Mouse (Mus musculus) lung, embryonic 15.5 days (tissue): ENCODE data around the gene Mindy4. TPM values are rescaled to one million over a fixed set of nuclear protein-coding genes. Genes with fewer than 3 reads are reported as not detected.
A peak's percentile ranks its signal among the peaks of the same experiment; 100 is the strongest.

Source experiments
- ATAC-seq: fragments of 200-750 bp; cut with Nextera tagmentation; 2 replicates; pipeline ENCODE4 v1.8.0; 2017; ENCODE audit warnings: moderate number of reproducible peaks, borderline replicate concordance; ENCODE audit not compliant: low FRiP score, low TSS enrichment; ENCODE audit errors: extremely low read depth
- H3K27ac ChIP-seq: fragments of 300-500 bp; sonication (generic); 2 replicates; pipeline ENCODE4 v1.5.1; 2015; ENCODE audit warnings: moderate library complexity, mild to moderate bottlenecking, inconsistent platforms
- H3K27me3 ChIP-seq: fragments of 300-500 bp; sonication (generic); 2 replicates; pipeline ENCODE4 v1.6.1; 2015; ENCODE audit warnings: inconsistent platforms
- H3K36me3 ChIP-seq: fragments of 300-500 bp; sonication (generic); 2 replicates; pipeline ENCODE4 v1.6.1; 2015; ENCODE audit warnings: inconsistent platforms
- H3K4me1 ChIP-seq: fragments of 300-500 bp; sonication (generic); 2 replicates; pipeline ENCODE4 v1.6.1; 2015; ENCODE audit warnings: inconsistent platforms
- H3K4me2 ChIP-seq: fragments of 300-500 bp; sonication (generic); 2 replicates; pipeline ENCODE4 v1.6.1; 2015; ENCODE audit warnings: inconsistent platforms, mild to moderate bottlenecking, moderate library complexity
- H3K4me3 ChIP-seq: fragments of 300-500 bp; sonication (generic); 2 replicates; pipeline ENCODE4 v1.5.1; 2015; ENCODE audit warnings: mild to moderate bottlenecking, inconsistent platforms
- H3K9ac ChIP-seq: fragments of 300-500 bp; sonication (generic); 2 replicates; pipeline ENCODE4 v1.6.1; 2015; ENCODE audit warnings: inconsistent platforms
- H3K9me3 ChIP-seq: fragments of 300-500 bp; sonication (generic); 2 replicates; pipeline ENCODE4 v1.6.1; 2016; ENCODE audit warnings: inconsistent platforms
- WGBS: fragments of 180-500 bp; shearing (Covaris S2); methylation state at CpG from one replicate; pipeline ENCODE4 v1.1.7; 2015; 5-methylcytosine and 5-hydroxymethylcytosine counted together
- polyA plus RNA-seq: library from polyadenylated mRNA; unstranded; fragments of >200 nt; fragmentation: Nextera tagmentation; extraction: Ambion mirVana; gene quantifications from 2 replicates; pipeline ENCODE4 v1.2.1, GENCODE M21; 2015

Gene Mindy4
- polyA plus RNA-seq, 1 experiment from 2014 or later = 16.4 TPM

GRCm38 (mm10) chr6:55258428-55259325 lies 55.5 kb downstream of the Mindy4 start:
- ATAC-seq = no peak
- 71% methylated on average over 14 of the region's 14 CpGs for WGBS
- Histone ChIP-seq H3K4me3 (no peak overlapping the region), H3K27ac (no peak overlapping the region), H3K9ac (no peak overlapping the region), H3K27me3 (no peaks in the 10 kb centered on the region), H3K9me3 (no peaks in the 10 kb centered on the region), H3K4me2 (no peak overlapping the region), H3K4me1 (peaks cover 29% of the 10 kb centered on the region), H3K36me3 (no peaks in the 10 kb centered on the region)

- Histone ChIP-seq H3K27me3 (no peaks in the 10 kb centered on the region), H3K36me3 (no peaks in the 10 kb centered on the region), H3K27ac (no peak overlapping the region), H3K4me3 (no peak overlapping the region), H3K4me1 (peaks cover 17% of the 10 kb centered on the region), H3K9me3 (no peaks in the 10 kb centered on the region), H3K9ac (no peak overlapping the region), H3K4me2 (no peak overlapping the region)
- WGBS = 67% methylated on average over 12 of the region's 12 CpGs
- ATAC-seq = no peak
Measured at GRCm38 (mm10) chr6:55262161-55262560, 59.0 kb downstream of the Mindy4 start.

GRCm38 (mm10) chr6:55263490-55264046 lies 60.4 kb downstream of the Mindy4 start:
- H3K27ac ChIP-seq = no peak overlapping the region
- H3K4me2 ChIP-seq = no peak overlapping the region
- no peak overlapping the region for H3K9ac ChIP-seq
- no peaks in the 10 kb centered on the region for H3K36me3 ChIP-seq
- ATAC-seq = no peak
- H3K27me3 ChIP-seq = no peaks in the 10 kb centered on the region
- H3K9me3 ChIP-seq = no peaks in the 10 kb centered on the region
- 48% methylated on average over 5 of the region's 5 CpGs for WGBS
- H3K4me1 ChIP-seq = peaks cover 9% of the 10 kb centered on the region
- H3K4me3 ChIP-seq = no peak overlapping the region

GRCm38 (mm10) chr6:55264741-55265366 lies 61.7 kb downstream of the Mindy4 start:
- no peak for ATAC-seq
- WGBS = 73% methylated on average over 7 of the region's 7 CpGs
- Histone ChIP-seq H3K4me2 (no peak overlapping the region), H3K27me3 (no peaks in the 10 kb centered on the region), H3K9me3 (no peaks in the 10 kb centered on the region), H3K4me3 (no peak overlapping the region), H3K27ac (no peak overlapping the region), H3K36me3 (no peaks in the 10 kb centered on the region), H3K4me1 (no peaks in the 10 kb centered on the region), H3K9ac (no peak overlapping the region)

GRCm38 (mm10) chr6:55272952-55273351 lies 69.8 kb downstream of the Mindy4 start:
- peak overlapping the region; percentile 55 for H3K27ac ChIP-seq

GRCm38 (mm10) chr6:55273463-55273862 lies 70.3 kb downstream of the Mindy4 start:
- Histone ChIP-seq H3K9me3 (no peaks in the 10 kb centered on the region), H3K27ac (peak overlapping the region; percentile 55), H3K27me3 (no peaks in the 10 kb centered on the region), H3K4me2 (no peak overlapping the region), H3K4me1 (peaks cover 20% of the 10 kb centered on the region), H3K9ac (no peak overlapping the region), H3K4me3 (no peak overlapping the region), H3K36me3 (no peaks in the 10 kb centered on the region)
- 48% methylated on average over 5 of the region's 5 CpGs for WGBS
- ATAC-seq = peak; percentile 81

More at GRCm38 (mm10) chr6:55272952-55273351, 69.8 kb downstream of the Mindy4 start:
- Histone ChIP-seq H3K36me3 (no peaks in the 10 kb centered on the region), H3K4me3 (no peak overlapping the region), H3K9me3 (no peaks in the 10 kb centered on the region), H3K9ac (no peak overlapping the region), H3K4me1 (peaks cover 20% of the 10 kb centered on the region), H3K27me3 (no peaks in the 10 kb centered on the region), H3K4me2 (no peak overlapping the region)
- ATAC-seq = peak; percentile 60; the same call in 1 of the 2 replicates
- 68% methylated on average over 7 of the region's 7 CpGs for WGBS

- Histone ChIP-seq H3K36me3 (no peaks in the 10 kb centered on the region), H3K4me1 (peaks cover 20% of the 10 kb centered on the region), H3K27me3 (no peaks in the 10 kb centered on the region), H3K4me3 (no peak overlapping the region), H3K27ac (peak overlapping the region; percentile 15; the same call in 1 of the 2 replicates), H3K9ac (no peak overlapping the region), H3K9me3 (no peaks in the 10 kb centered on the region), H3K4me2 (no peak overlapping the region)
- WGBS = 75% methylated on average over 10 of the region's 10 CpGs
- ATAC-seq = no peak
Measured at GRCm38 (mm10) chr6:55275000-55275399, 71.8 kb downstream of the Mindy4 start.

GRCm38 (mm10) chr6:55275786-55276185 lies 72.6 kb downstream of the Mindy4 start:
- peaks cover 20% of the 10 kb centered on the region for H3K4me1 ChIP-seq
- H3K4me2 ChIP-seq = no peak overlapping the region
- no peaks in the 10 kb centered on the region for H3K27me3 ChIP-seq
- H3K36me3 ChIP-seq = no peaks in the 10 kb centered on the region
- no peak overlapping the region for H3K4me3 ChIP-seq
- H3K27ac ChIP-seq = no peak overlapping the region
- ATAC-seq = no peak
- H3K9me3 ChIP-seq = no peaks in the 10 kb centered on the region
- no peak overlapping the region for H3K9ac ChIP-seq
- 60% methylated on average over 8 of the region's 8 CpGs for WGBS

GRCm38 (mm10) chr6:55276692-55277282 lies 73.6 kb downstream of the Mindy4 start:
- Histone ChIP-seq H3K4me2 (no peak overlapping the region), H3K9ac (no peak overlapping the region), H3K36me3 (no peaks in the 10 kb centered on the region), H3K4me1 (peaks cover 20% of the 10 kb centered on the region), H3K4me3 (no peak overlapping the region), H3K27ac (no peak overlapping the region), H3K27me3 (no peaks in the 10 kb centered on the region), H3K9me3 (no peaks in the 10 kb centered on the region)
- ATAC-seq = no peak
- 83% methylated on average over 4 of the region's 4 CpGs for WGBS

GRCm38 (mm10) chr6:55278086-55278485 lies 74.9 kb downstream of the Mindy4 start:
- Histone ChIP-seq H3K4me3 (no peak overlapping the region), H3K9ac (no peak overlapping the region), H3K4me1 (peaks cover 15% of the 10 kb centered on the region), H3K9me3 (no peaks in the 10 kb centered on the region), H3K27ac (no peak overlapping the region), H3K4me2 (no peak overlapping the region), H3K27me3 (no peaks in the 10 kb centered on the region), H3K36me3 (no peaks in the 10 kb centered on the region; the same call in 1 of the 2 replicates)
- ATAC-seq = no peak
- 76% methylated on average over 6 of the region's 6 CpGs for WGBS

GRCm38 (mm10) chr6:55278520-55278919 lies 75.3 kb downstream of the Mindy4 start:
- WGBS = 71% methylated on average over 4 of the region's 4 CpGs
- ATAC-seq = no peak
- no peaks in the 10 kb centered on the region for H3K27me3 ChIP-seq
- H3K4me3 ChIP-seq = no peak overlapping the region
- H3K36me3 ChIP-seq = no peaks in the 10 kb centered on the region; the same call in 1 of the 2 replicates
- H3K9me3 ChIP-seq = no peaks in the 10 kb centered on the region
- H3K27ac ChIP-seq = no peak overlapping the region
- peaks cover 12% of the 10 kb centered on the region for H3K4me1 ChIP-seq
- no peak overlapping the region for H3K9ac ChIP-seq
- H3K4me2 ChIP-seq = no peak overlapping the region
